In the genomic region with DNA sequence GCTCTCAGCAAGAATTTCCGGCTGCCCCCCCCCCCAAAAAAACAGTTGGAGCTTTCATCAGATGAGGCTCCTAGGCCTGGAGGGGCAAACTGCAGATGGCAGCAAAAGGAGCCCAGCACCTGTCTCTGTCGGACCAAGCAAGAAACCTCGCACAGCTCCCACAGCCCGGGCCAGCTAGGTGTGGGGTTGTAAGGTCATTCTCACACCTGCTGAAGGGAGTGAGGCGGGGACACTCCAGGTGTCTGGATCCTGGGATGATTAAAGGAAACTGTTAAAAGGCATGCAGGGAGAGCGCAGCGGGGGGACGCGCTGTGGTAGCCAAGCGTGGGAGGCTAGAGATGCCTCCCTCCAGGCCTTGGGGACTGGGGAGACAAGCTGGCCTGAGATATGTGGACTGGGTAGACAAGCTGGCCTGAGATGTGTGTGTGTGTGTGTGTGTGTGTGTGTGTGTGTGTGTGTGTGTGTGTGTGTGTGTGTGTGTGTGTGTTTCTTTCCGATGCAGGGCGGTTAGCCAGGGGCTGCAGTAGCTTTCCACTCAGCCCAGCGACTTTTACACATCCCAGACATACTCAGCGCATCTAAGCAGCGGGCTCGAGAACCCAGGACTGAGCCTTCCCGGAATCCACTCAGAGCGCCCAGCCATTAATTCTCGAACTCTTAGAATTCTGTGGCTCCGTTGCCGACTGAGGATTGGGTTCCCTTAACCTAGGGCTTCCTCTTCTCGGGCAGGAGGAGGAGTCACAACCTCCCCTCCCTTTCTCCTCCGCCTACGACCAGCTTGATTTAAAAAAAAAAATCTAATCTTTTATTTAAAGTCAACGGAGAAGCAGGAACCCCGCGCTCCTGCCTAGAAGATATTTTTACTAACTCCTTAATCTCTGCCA, we compare ENCODE assay signal across 8 mouse cellular contexts. TPM values are rescaled to one million over a fixed set of nuclear protein-coding genes. Genes with fewer than 3 reads are reported as not detected.
DNase-seq lines count a peak whose midpoint lies in the region; ATAC-seq and TF ChIP-seq lines count a peak whose summit lies in the region.

No protein-coding gene starts in this region.

- peak; percentile 83 for DNase-seq in 416B (ENCODE audit: low read depth)
- peak; percentile 42 for DNase-seq in adrenal gland, adult 8-10 months
- peak; percentile 38 to 45 for DNase-seq in heart, adult 9 months (ENCODE audit: low spot score in 2 of 2)
- DNase-seq in kidney, adult 8-10 months, result peak; percentile 56 to 59
- peak; percentile 36 for DNase-seq in liver, adult 2 months (ENCODE audit: extremely low read depth, low read depth, low spot score)
- DNase-seq in midbrain, postnatal 0 days (ENCODE audit: low spot score), result peak; percentile 40
- DNase-seq in spleen, postnatal 36 days (ENCODE audit: low spot score in 2 of 2), result peak; percentile 51 to 57

- no peak for ATAC-seq in embryonic facial prominence, embryonic 12.5 days (ENCODE audit: insufficient number of reproducible peaks, insufficient read depth, low FRiP score, low TSS enrichment)
- no peak for ATAC-seq in midbrain, postnatal 0 days (ENCODE audit: low FRiP score)

- peak overlapping the region; percentile 88 for H3K27ac ChIP-seq in embryonic facial prominence, embryonic 12.5 days
- H3K27ac ChIP-seq in liver, adult 2 months (replicated peaks; ENCODE audit: insufficient read depth, low read depth, low read length), result peak overlapping the region; percentile 77; the same call in 1 of the 2 replicates
- H3K27ac ChIP-seq in midbrain, postnatal 0 days (ENCODE audit: low read depth, low read length), result no peak overlapping the region

- H3K4me1 ChIP-seq in embryonic facial prominence, embryonic 12.5 days, result no peaks in the 10 kb centered on the region
- peaks cover 3% of the 10 kb centered on the region; the same call in 1 of the 2 replicates for H3K4me1 ChIP-seq in liver, adult 2 months (ENCODE audit: control insufficient read depth, insufficient read depth, low read length)
- H3K4me1 ChIP-seq in midbrain, postnatal 0 days (ENCODE audit: insufficient read depth, low read length), result no peaks in the 10 kb centered on the region

- no peaks in the 10 kb centered on the region for H3K36me3 ChIP-seq in embryonic facial prominence, embryonic 12.5 days
- no peaks in the 10 kb centered on the region for H3K36me3 ChIP-seq in liver, adult 2 months (ENCODE audit: control insufficient read depth, insufficient read depth, low read length)
- H3K36me3 ChIP-seq in midbrain, postnatal 0 days (ENCODE audit: insufficient read depth, low read length), result no peaks in the 10 kb centered on the region

- H3K27me3 ChIP-seq in embryonic facial prominence, embryonic 12.5 days, result peaks cover 2% of the 10 kb centered on the region; the same call in 1 of the 2 replicates
- H3K27me3 ChIP-seq in liver, adult 2 months (ENCODE audit: control insufficient read depth, insufficient read depth, low read length), result no peaks in the 10 kb centered on the region
- no peaks in the 10 kb centered on the region for H3K27me3 ChIP-seq in midbrain, postnatal 0 days (ENCODE audit: insufficient read depth, low read length)

- no peak for TF ChIP-seq POLR2A in liver, adult 2 months (IDR thresholded peaks at IDR 0.05; ENCODE audit: extremely low read depth, insufficient read depth, low read length)

- H3K79me2 ChIP-seq in liver, adult 2 months (ENCODE audit: control insufficient read depth, insufficient read depth, low read length), result peaks cover 3% of the 10 kb centered on the region; the same call in 1 of the 2 replicates

- WGBS in embryonic facial prominence, embryonic 12.5 days, result 27% methylated on average over 25 of the region's 27 CpGs
- 8% methylated on average over 20 of the region's 27 CpGs for WGBS in liver, adult 2 months
- WGBS in midbrain, postnatal 0 days, result 24% methylated on average over 27 of the region's 27 CpGs

- H3K4me3 ChIP-seq in embryonic facial prominence, embryonic 12.5 days, result peak overlapping the region; percentile 61
- H3K4me3 ChIP-seq in liver, adult 2 months (ENCODE audit: insufficient read depth, low read depth, low read length), result peak overlapping the region; percentile 92
- H3K4me3 ChIP-seq in midbrain, postnatal 0 days (ENCODE audit: low read depth, low read length), result peak overlapping the region; percentile 59

- TF ChIP-seq CTCF in liver, adult 2 months (IDR thresholded peaks at IDR 0.05; ENCODE audit: low read depth, low read length), result no peak
- no peak for TF ChIP-seq CTCF in midbrain, postnatal 0 days (IDR thresholded peaks at IDR 0.05)

- H3K4me2 ChIP-seq in embryonic facial prominence, embryonic 12.5 days (replicated peaks), result peak overlapping the region; percentile 53
- peak overlapping the region; percentile 50 for H3K4me2 ChIP-seq in midbrain, postnatal 0 days (ENCODE audit: low read depth, low read length, poor library complexity, severe bottlenecking)

- no peaks in the 10 kb centered on the region for H3K9me3 ChIP-seq in embryonic facial prominence, embryonic 12.5 days
- H3K9me3 ChIP-seq in midbrain, postnatal 0 days (ENCODE audit: low read length), result no peaks in the 10 kb centered on the region

- peak overlapping the region; percentile 36 for H3K9ac ChIP-seq in embryonic facial prominence, embryonic 12.5 days
- peak overlapping the region; percentile 53 for H3K9ac ChIP-seq in liver, adult 2 months (ENCODE audit: low read depth, low read length)
- no peak overlapping the region for H3K9ac ChIP-seq in midbrain, postnatal 0 days (replicated peaks; ENCODE audit: low read length, poor library complexity, severe bottlenecking)

RNA-seq across cellular contexts. Expression of a gene that starts 44.1 kb away (rescaled TPM):
- total RNA-seq in adrenal gland, adult 8-10 months (2022), result 10 to 100 TPM; 48.0 to 63.7 (median 55.0) TPM
- 5.7 and 6.4 TPM in 2 replicates for polyA plus RNA-seq in embryonic facial prominence, embryonic 12.5 days (2016; fragmentation: Nextera tagmentation; extraction: Ambion mirVana)
- 6.8 and 7.4 TPM in 2 replicates for total RNA-seq in liver, adult 2 months (2014; rRNA removed)
- 1.8 and 3.0 TPM in 2 replicates for polyA plus RNA-seq in liver, adult 2 months (2012; rRNA removed)
- total RNA-seq in midbrain, postnatal 0 days (2014; rRNA removed), result 21.2 and 21.5 TPM in 2 replicates
- polyA plus RNA-seq in midbrain, postnatal 0 days (2015; fragmentation: Nextera tagmentation; extraction: Ambion mirVana), result 2.5 and 2.8 TPM in 2 replicates
